Mouse (Mus musculus) intestine, postnatal 0 days (tissue): ENCODE measurements at regions not wholly inside any gene's neighbourhood (a gene's known extent, or its start where the extent isn't known, plus 50 kb on each side); places are given as distances from the start of the nearest gene placed in this dataset.

Source experiments
- ATAC-seq: fragments of 200-750 bp; cut with Nextera tagmentation; 2 replicates; pipeline ENCODE4 v1.8.0; 2017; ENCODE audit warnings: mild to moderate bottlenecking, moderate TSS enrichment, moderate library complexity
- H3K27ac ChIP-seq: fragments of 300-500 bp; sonication (generic); 2 replicates; pipeline ENCODE4 v1.5.1; 2014; ENCODE audit warnings: mild to moderate bottlenecking, low read depth, low read length, moderate library complexity
- H3K27me3 ChIP-seq: fragments of 300-500 bp; sonication (generic); replicated peaks from 2 replicates; pipeline ENCODE4 v1.6.1; 2014; ENCODE audit warnings: low read length, mixed read lengths; ENCODE audit not compliant: control insufficient read depth, insufficient read depth
- H3K36me3 ChIP-seq: fragments of 300-500 bp; sonication (generic); 2 replicates; pipeline ENCODE4 v1.6.1; 2014; ENCODE audit warnings: mild to moderate bottlenecking, moderate library complexity; ENCODE audit not compliant: control insufficient read depth, insufficient read depth
- H3K4me1 ChIP-seq: fragments of 300-500 bp; sonication (generic); replicated peaks from 2 replicates; pipeline ENCODE4 v1.6.1; 2014; ENCODE audit warnings: antibody characterized with exemption, low read length, mixed read lengths; ENCODE audit not compliant: control insufficient read depth, insufficient read depth
- H3K4me2 ChIP-seq: fragments of 300-500 bp; sonication (generic); replicated peaks from 2 replicates; pipeline ENCODE4 v1.6.1; 2014; ENCODE audit warnings: low read depth, mild to moderate bottlenecking, moderate library complexity
- H3K4me3 ChIP-seq: fragments of 300-500 bp; sonication (generic); 2 replicates; pipeline ENCODE4 v1.5.1; 2014; ENCODE audit warnings: low read depth, low read length
- H3K9ac ChIP-seq: fragments of 300-500 bp; sonication (generic); 2 replicates; pipeline ENCODE4 v1.6.1; 2014; ENCODE audit warnings: mild to moderate bottlenecking, low read depth, low read length
- H3K9me3 ChIP-seq: fragments of 300-500 bp; sonication (generic); 2 replicates; pipeline ENCODE4 v1.6.1; 2016; ENCODE audit warnings: mixed run types; ENCODE audit not compliant: control insufficient read depth
- CTCF ChIP-seq: sonication (generic); IDR thresholded peaks from 2 replicates; pipeline ENCODE4 v1.5.1; 2016; ENCODE audit warnings: low read depth, mild to moderate bottlenecking, control low read depth, antibody characterized with exemption, moderate library complexity
- WGBS: fragments of 180-500 bp; shearing (Covaris S2); extraction: QIAGEN DNeasy Blood & Tissue Kit; methylation state at CpG from one replicate; pipeline ENCODE4 v1.1.7; 2014; 5-methylcytosine and 5-hydroxymethylcytosine counted together

- TF ChIP-seq CTCF = peak; percentile 16; the same call in 1 of the 2 replicates
- H3K36me3 ChIP-seq = no peaks in the 10 kb centered on the region
- 17% methylated on average over 18 of the region's 18 CpGs for WGBS
- 0 out of 2 replicates have a peak, but pooled peaks cover 4% of the 10 kb centered on the region for H3K4me1 ChIP-seq
- no peak overlapping the region for H3K4me3 ChIP-seq
- peak overlapping the region; percentile 13 for H3K4me2 ChIP-seq
- H3K9ac ChIP-seq = no peak overlapping the region
- no peaks in the 10 kb centered on the region for H3K27me3 ChIP-seq
- H3K27ac ChIP-seq = 0 out of 2 replicates have a peak overlapping the region, but pooled peaks have one; percentile 1
- no peak for ATAC-seq
- H3K9me3 ChIP-seq = no peaks in the 10 kb centered on the region
Measured at GRCm38 (mm10) chr5:111631572-111632161, 102.1 kb upstream of the Gm26897 start.

- no peak overlapping the region for H3K4me3 ChIP-seq
- H3K36me3 ChIP-seq = no peaks in the 10 kb centered on the region
- no peak overlapping the region for H3K9ac ChIP-seq
- 0 out of 2 replicates have a peak, but pooled peaks cover 4% of the 10 kb centered on the region for H3K4me1 ChIP-seq
- WGBS = 60% methylated on average over 5 of the region's 5 CpGs
- H3K4me2 ChIP-seq = no peak overlapping the region
- TF ChIP-seq CTCF = no peak
- no peaks in the 10 kb centered on the region for H3K27me3 ChIP-seq
- no peaks in the 10 kb centered on the region for H3K9me3 ChIP-seq
- no peak for ATAC-seq
- no peak overlapping the region for H3K27ac ChIP-seq
Measured at GRCm38 (mm10) chr5:111635092-111635491, 98.6 kb upstream of the Gm26897 start.

- TF ChIP-seq CTCF = no peak
- H3K4me1 ChIP-seq = no peaks in the 10 kb centered on the region
- H3K27ac ChIP-seq = no peak overlapping the region
- 0 out of 2 replicates have a peak, but pooled peaks cover 3% of the 10 kb centered on the region for H3K9me3 ChIP-seq
- H3K36me3 ChIP-seq = no peaks in the 10 kb centered on the region
- no peak overlapping the region for H3K9ac ChIP-seq
- H3K4me3 ChIP-seq = no peak overlapping the region
- WGBS = 32% methylated on average over 4 of the region's 4 CpGs
- no peak overlapping the region for H3K4me2 ChIP-seq
- no peak for ATAC-seq
- no peaks in the 10 kb centered on the region for H3K27me3 ChIP-seq
Measured at GRCm38 (mm10) chr5:111636969-111637368, 96.8 kb upstream of the Gm26897 start.

DNA sequence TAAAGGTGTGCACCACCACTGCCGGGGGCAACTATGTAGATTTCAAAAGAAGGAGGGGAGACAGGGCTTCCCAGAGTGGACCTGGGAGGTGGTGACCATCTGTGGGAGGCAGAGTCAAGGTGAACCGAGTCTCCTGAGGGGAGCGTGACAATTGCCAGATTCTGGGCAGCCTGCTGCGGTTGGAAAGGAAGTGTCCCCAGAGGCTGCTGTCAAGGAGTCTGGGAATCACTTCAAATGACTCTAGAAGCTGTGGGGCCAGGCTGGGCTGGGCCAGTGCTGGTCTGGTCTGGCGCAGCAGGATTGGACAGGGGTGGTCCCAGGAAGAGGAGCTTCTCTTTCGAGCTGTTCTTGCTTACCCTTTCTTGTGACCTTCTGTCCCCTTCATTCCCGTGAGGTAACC lies 95.4 kb upstream of the Gm26897 start:
- no peaks in the 10 kb centered on the region for H3K4me1 ChIP-seq
- no peak overlapping the region for H3K4me3 ChIP-seq
- 0 out of 2 replicates have a peak, but pooled peaks cover 3% of the 10 kb centered on the region for H3K9me3 ChIP-seq
- no peaks in the 10 kb centered on the region for H3K36me3 ChIP-seq
- no peak for ATAC-seq
- H3K27me3 ChIP-seq = no peaks in the 10 kb centered on the region
- H3K27ac ChIP-seq = no peak overlapping the region
- H3K9ac ChIP-seq = no peak overlapping the region
- no peak overlapping the region for H3K4me2 ChIP-seq
- no peak for TF ChIP-seq CTCF
- WGBS = 60% methylated on average over 7 of the region's 7 CpGs

GRCm38 (mm10) chr5:111639476-111640287 lies 94.0 kb upstream of the Gm26897 start:
- no peaks in the 10 kb centered on the region for H3K36me3 ChIP-seq
- H3K4me1 ChIP-seq = no peaks in the 10 kb centered on the region
- 4% methylated on average over 29 of the region's 29 CpGs for WGBS
- TF ChIP-seq CTCF = no peak
- ATAC-seq = no peak
- H3K4me2 ChIP-seq = peak overlapping the region; percentile 17; the same call in 1 of the 2 replicates
- H3K4me3 ChIP-seq = no peak overlapping the region
- H3K27ac ChIP-seq = no peak overlapping the region
- H3K27me3 ChIP-seq = no peaks in the 10 kb centered on the region
- no peak overlapping the region for H3K9ac ChIP-seq
- 0 out of 2 replicates have a peak, but pooled peaks cover 3% of the 10 kb centered on the region for H3K9me3 ChIP-seq

GRCm38 (mm10) chr5:111640976-111641375 lies 92.7 kb upstream of the Gm26897 start:
- H3K9ac ChIP-seq = no peak overlapping the region
- H3K4me3 ChIP-seq = no peak overlapping the region
- no peak for TF ChIP-seq CTCF
- no peaks in the 10 kb centered on the region for H3K4me1 ChIP-seq
- 0 out of 2 replicates have a peak, but pooled peaks cover 3% of the 10 kb centered on the region for H3K9me3 ChIP-seq
- H3K27me3 ChIP-seq = no peaks in the 10 kb centered on the region
- no peak overlapping the region for H3K27ac ChIP-seq
- no peak for ATAC-seq
- no peak overlapping the region for H3K4me2 ChIP-seq
- 57% methylated on average over 7 of the region's 7 CpGs for WGBS
- H3K36me3 ChIP-seq = no peaks in the 10 kb centered on the region
